Mouse (Mus musculus): Measurements from ENCODE around the gene Rnf151.
A peak's percentile ranks its signal among the peaks of the same experiment; 100 is the strongest.
"Not testable (repeated sequence)": the region's sequence is repeated elsewhere in the genome, so short reads cannot be mapped to it uniquely, and the experiment has no call there.

Rnf151 gene

GRCm38 (mm10) chr17:24705821-24706220 is 12.0 kb downstream of the Rnf151 start:
- DNase-seq (ENCODE audit: low spot score in 2 of 2), result peak in 1 of 2 experiments; percentile 29

DNA sequence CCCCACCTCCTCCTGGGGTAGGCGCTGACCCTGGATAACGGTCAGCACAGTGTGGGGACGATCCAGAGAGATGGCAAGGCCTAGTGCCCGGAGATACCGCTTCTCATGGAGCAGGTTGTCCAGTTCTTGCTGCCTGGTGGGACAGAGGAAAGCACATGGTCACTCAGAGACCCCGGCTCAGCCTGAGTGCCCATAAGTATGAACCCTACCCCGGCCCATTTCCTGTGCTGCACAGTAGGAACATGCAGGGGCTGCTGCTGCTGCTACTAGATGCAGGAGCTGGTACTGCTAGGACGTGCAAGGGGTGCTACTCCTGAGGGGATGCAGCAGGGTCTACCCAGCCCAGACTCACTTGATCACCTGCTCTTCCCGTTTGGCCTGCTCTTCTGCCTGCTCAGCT is 16.6 kb downstream of the Rnf151 start:
- no peak for DNase-seq (ENCODE audit: low spot score in 2 of 2)

DNA sequence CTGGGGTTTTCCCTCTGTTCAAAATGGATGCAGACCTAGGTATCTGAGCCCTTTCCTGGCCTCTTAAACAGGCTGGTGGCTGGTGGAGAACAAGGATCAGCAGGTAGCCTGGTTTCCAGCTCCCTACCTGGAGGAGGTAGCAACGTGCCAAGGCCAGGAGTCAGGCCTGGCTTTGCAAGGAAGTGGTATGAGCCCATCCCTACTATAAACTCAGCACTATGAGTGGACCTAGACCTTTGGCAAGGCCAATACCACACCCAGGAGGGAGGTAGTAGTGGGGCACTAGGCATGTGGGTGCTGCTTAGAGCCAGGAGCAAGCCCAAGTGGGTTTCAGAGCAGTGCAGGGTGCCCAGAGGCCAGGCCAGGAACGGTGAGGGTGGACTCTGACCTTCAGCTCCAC is 18.4 kb downstream of the Rnf151 start:
- DNase-seq (ENCODE audit: low spot score in 2 of 2), result no peak

GRCm38 (mm10) chr17:24698715-24699114 is 19.1 kb downstream of the Rnf151 start:
- DNase-seq (ENCODE audit: low spot score in 2 of 2), result no peak

DNA sequence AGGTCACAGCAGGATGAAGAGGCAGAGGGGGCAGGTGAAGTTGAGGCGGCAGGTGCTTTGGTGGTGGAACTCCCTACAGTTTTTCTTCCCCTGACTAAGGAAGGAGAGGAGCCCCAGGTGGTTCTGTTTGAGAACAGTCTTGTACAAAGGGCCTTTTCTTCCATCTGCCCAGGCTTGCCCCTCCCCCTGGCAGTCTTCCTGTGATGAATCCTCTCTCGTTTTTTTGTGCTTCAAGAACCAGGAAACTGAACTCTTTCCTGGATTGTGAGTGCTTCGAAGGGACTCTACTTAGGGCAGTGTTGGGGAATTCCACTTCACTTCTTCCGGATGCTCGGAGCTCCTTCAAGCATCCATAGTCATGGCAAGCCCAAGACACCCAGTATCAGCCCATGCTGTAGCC is 19.9 kb downstream of the Rnf151 start:
- DNase-seq (ENCODE audit: low spot score in 2 of 2), result no peak

- peak; percentile 90 for DNase-seq (ENCODE audit: low spot score in 2 of 2)
Observed at GRCm38 (mm10) chr17:24696011-24696697, 21.7 kb downstream of the Rnf151 start, which contains the start of the genes Gfer and Noxo1. TSS of gene Gfer (minus strand) at chr17:24696156. TSS of gene Noxo1 (plus strand) at chr17:24696234.

DNA sequence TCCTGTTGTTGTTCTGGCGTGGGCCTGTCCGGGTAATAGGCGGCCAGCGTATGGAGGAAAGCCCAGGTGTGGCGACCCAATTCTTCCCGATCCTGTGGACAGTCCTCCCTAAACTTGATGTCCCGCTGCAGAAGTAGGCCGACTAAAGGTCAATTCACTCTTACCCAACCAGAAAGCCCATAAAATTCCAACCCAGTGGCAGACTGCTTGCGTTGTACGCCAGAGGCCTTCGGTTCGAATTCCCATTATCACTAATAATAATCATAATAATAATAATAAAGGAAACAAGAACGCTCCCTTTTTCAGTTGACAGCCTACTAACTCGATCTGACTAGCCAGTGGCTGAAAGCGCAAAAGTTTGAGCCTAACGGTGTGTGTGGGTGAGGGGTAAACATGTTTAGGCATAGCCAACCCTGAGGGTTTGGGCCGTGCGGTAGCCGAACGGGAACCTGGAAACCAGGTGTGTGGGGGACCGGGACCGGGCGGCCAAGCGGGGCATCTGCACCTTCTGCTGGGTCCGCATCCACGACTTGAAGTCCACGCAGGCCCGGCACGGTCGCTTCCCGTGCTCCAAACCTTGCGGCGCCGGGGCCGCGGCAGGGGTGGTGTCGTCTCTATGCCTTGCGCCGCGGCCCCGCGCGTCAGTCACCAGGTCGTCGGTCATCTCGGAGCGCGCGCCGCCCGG is 22.4 kb downstream of the Rnf151 start:
- DNase-seq (ENCODE audit: low spot score in 2 of 2), result no peak

GRCm38 (mm10) chr17:24692385-24692784 is 25.5 kb downstream of the Rnf151 start:
- no peak for DNase-seq (ENCODE audit: low spot score in 2 of 2)

- DNase-seq (ENCODE audit: low spot score in 2 of 2), result peak; percentile 67 to 69
Observed at GRCm38 (mm10) chr17:24689251-24690081, 28.4 kb downstream of the Rnf151 start, which contains the start of gene Syngr3. TSS of gene Syngr3 (minus strand) at chr17:24689955.

GRCm38 (mm10) chr17:24687599-24687998 is 30.3 kb downstream of the Rnf151 start:
- no peak for DNase-seq (ENCODE audit: low spot score in 2 of 2)

DNA sequence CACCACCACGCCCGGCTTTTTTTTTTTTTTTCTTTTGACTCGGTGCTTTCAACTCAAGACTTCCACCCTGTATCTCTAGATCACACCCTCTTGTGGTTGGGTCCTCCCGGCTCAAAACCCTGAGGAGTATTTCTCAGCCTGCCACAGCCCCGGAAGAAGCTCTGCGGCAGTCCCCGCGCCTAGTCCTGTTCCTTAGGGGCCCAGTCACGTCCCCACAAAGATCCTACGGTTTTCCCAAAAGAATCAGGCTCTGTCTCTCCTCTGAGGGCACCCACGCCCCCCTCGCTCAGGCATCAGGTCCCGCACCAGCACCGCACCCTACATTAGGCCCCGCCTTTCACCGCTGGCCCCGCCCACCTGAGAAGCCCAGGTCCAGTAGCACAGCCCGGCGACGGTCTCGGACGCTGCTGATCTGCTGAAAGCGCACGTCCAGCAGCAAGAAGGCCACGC is 30.7 kb downstream of the Rnf151 start:
- peak in 1 of 2 experiments; percentile 46 for DNase-seq (ENCODE audit: low spot score in 2 of 2)

DNA sequence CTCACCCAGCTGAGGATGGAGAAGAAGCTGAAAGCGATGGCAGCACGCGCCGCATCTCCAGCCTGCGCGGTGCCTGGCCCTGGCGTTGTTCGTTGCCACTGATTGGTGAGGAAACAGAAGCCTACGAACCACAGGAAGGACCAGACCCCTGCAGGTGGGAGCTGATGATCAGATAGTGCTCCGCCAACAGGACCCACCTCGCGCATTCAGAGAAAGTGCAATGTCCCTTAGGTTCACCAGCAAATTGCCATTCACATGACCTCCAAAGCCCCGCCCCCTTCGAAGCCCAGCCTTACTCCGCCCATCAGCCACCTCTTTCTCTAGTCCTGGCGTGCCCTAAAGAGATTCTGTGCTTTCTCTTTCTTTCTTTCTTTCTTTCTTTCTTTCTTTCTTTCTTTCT is 31.3 kb downstream of the Rnf151 start:
- DNase-seq (ENCODE audit: low spot score in 2 of 2), result peak in 1 of 2 experiments; percentile 37

DNA sequence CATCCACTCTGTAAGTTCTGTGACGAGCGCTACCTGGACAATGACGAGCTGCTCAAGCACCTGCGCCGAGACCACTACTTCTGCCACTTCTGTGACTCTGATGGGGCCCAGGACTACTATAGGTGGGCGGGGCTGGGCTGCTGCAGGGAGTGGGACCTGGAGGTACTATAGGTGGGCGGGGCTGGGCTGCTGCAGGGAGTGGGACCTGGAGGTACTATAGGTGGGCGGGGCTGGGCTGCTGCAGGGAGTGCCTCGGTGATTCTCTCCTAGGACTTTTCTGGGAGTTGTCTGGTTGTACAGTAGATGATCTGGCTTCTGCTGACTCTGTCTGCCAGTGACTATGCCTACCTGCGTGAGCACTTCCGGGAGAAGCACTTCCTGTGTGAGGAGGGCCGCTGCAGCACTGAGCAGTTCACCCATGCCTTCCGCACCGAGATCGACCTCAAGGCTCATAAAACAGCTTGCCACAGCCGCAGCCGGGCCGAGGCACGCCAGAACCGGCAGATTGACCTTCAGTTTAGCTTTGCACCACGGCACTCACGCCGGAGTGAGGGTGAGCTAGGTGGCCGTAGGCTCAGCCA is 40.3 kb downstream of the Rnf151 start:
- no peak for DNase-seq (ENCODE audit: low spot score in 2 of 2)

DNA sequence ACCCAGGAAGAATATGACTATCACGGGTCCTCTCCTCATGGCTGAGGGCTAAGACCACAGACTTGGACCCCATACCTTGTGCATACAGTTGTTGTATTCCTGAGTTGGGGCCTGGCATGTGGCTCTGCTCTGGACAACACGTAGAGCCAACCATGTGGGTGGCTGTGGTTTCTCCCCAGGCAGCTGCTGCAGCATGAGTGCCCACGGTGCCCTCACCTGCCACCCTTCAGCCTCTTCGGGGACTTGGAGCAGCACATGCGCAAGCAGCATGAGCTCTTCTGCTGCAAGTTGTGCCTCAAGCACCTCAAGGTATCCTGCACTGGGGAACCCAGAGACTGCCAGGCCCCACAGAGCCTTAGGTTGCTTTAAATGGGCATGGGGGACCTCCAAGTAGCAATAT is 41.0 kb downstream of the Rnf151 start:
- DNase-seq (ENCODE audit: low spot score in 2 of 2), result no peak

GRCm38 (mm10) chr17:24676187-24676586 is 41.7 kb downstream of the Rnf151 start:
- peak; percentile 73 to 80 for DNase-seq (ENCODE audit: low spot score in 2 of 2)

DNA sequence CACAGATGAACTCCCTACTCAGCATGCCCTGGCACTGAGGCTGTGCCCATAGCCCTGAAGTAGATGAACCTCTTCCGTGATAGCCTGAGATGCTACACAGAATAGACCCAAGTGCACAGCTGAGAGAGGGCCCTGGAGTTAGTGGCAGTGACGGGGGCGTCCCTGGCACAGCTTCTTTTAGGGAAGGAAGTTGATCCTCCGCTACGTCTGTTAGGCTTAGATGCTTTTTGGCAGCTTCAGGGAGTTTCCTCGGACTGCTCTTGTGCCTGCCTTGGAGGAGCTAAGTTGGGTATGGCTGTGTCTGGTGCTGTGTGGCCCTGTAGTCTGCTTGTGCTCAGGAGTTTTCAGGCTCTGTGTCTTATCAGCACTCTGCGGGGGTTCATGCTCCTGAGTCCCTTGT is 43.6 kb downstream of the Rnf151 start:
- peak; percentile 63 to 70 for DNase-seq (ENCODE audit: low spot score in 2 of 2)

DNA sequence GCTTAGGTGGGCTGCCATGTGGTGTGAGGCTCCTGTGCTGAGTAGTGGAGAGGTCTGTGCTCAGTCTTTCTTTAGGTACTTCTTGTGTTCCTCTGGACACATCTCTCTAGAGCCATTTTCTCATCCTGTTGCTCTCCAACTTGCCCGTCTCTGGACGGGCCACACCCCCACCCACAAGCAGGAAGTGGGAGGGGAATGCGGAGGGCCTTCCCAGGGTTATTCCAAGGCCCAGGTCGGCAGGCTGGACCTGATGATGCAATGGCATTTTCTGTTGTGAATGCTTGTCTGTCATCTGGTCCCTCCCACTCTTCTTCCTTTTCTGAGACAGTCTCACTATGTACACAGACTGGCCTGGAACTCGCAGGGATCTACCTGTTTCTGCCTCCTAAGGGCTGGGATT is 45.7 kb downstream of the Rnf151 start:
- DNase-seq (ENCODE audit: low spot score in 2 of 2), result no peak

DNA sequence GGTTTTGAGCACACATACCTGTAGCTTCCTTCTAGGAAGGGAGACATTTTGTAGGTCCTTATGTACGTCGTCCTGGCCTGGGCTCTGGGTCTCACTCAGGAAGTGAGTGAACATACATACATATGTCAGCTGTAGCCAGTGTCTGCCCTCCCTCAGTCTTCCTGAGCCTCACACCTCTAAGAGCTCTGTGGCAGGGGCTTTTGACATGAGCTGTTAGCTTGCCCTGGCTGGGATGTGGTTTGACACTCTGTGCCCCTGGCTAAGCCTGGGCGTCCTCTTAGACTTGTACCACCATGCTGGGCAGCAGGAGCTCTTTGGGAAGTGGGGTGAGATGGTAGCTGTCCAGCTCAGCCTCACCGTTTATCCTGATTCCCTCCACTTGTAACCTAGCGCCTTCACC is 46.5 kb downstream of the Rnf151 start:
- DNase-seq (ENCODE audit: low spot score in 2 of 2), result no peak

DNA sequence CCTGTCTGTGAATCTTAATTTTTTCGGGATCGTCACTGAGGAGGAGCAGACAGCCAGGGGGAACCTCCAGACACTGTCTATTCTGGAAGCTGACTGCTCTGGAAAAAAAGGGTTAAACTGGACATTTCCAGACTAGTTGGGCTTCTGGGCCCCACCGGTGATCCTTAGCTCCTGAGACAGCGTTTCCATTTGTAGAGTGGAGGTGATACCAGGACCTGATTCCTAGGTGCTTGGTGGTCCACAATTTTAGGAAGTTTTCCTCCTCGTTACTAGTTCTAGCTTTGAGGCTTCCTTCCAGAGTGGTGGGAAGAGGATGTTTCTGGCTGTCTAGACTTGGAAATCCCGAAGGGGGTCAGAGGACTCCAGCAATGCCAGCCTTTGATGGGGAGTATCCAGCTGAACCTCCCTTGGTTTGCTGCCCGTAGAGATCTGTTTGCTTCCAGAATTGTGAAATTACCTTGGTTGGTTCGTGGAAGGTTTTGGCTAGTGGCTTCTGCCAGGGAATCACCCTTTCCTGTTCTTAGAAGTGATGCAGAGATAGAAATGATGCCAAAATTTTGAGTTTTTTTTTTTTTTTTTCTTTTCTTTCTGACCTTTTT is 47.5 kb downstream of the Rnf151 start:
- no peak for DNase-seq (ENCODE audit: low spot score in 2 of 2)

GRCm38 (mm10) chr17:24669545-24670245 is 48.2 kb downstream of the Rnf151 start, which contains the start of gene Zfp598:
TSS of gene Zfp598 (plus strand) at chr17:24669687.
- DNase-seq (ENCODE audit: low spot score in 2 of 2), result peak; percentile 96

DNA sequence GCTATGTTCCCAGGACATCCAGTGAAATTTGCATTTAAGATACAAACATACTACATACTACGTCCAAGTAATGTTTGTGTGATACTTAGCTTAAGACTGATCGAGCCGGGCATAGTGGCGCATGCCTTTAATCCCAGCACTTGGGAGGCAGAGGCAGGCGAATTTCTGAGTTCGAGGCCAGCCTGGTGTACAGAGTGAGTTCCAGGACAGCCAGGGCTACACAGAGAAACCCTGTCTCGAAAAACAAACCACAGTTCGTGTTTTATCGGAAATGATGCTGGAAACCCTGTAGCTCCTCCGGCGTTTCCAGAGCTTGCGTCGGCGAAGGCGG is 48.7 kb downstream of the Rnf151 start:
- DNase-seq (ENCODE audit: low spot score in 2 of 2), result not testable (repeated sequence)
